Mouse (Mus musculus) embryo, embryonic 9.5 days (tissue): ENCODE results near the gene Rapgef2.
A peak's percentile ranks its signal among the peaks of the same experiment; 100 is the strongest.

Experiments
- DNase-seq: peaks from one replicate; pipeline ENCODE4 v3.0.0-alpha.2; 2017; ENCODE audit errors: extremely low spot score

The Rapgef2 gene

GRCm38 (mm10) chr3:79283031-79283430, 3.3 kb downstream of the Rapgef2 start:
- DNase-seq: no peak

GRCm38 (mm10) chr3:79275856-79276645, 10.3 kb downstream of the Rapgef2 start:
- DNase-seq: no peak

- DNase-seq: no peak
These were observed 13.0 kb downstream of the Rapgef2 start for GRCm38 (mm10) chr3:79273350-79273749.

- no peak for DNase-seq
These were observed 13.4 kb downstream of the Rapgef2 start for GRCm38 (mm10) chr3:79272939-79273338.

GRCm38 (mm10) chr3:79270980-79271555, 15.2 kb downstream of the Rapgef2 start:
- DNase-seq: no peak

GRCm38 (mm10) chr3:79269872-79270271, 16.4 kb downstream of the Rapgef2 start:
- DNase-seq: no peak

- DNase-seq: no peak
These were observed 19.3 kb downstream of the Rapgef2 start for GRCm38 (mm10) chr3:79266976-79267375.

- peak; percentile 51 for DNase-seq
These were observed 24.5 kb downstream of the Rapgef2 start for GRCm38 (mm10) chr3:79261816-79262316.

GRCm38 (mm10) chr3:79254023-79254422, 32.3 kb downstream of the Rapgef2 start:
- DNase-seq: no peak

- no peak for DNase-seq
These were observed 32.9 kb downstream of the Rapgef2 start for GRCm38 (mm10) chr3:79253416-79253815.

- DNase-seq: no peak
These were observed 33.4 kb downstream of the Rapgef2 start for GRCm38 (mm10) chr3:79252921-79253394.

- DNase-seq: no peak
These were observed 36.4 kb downstream of the Rapgef2 start for GRCm38 (mm10) chr3:79249955-79250354.

GRCm38 (mm10) chr3:79248659-79249235, 37.6 kb downstream of the Rapgef2 start:
- DNase-seq: no peak

GRCm38 (mm10) chr3:79248208-79248607, 38.1 kb downstream of the Rapgef2 start:
- no peak for DNase-seq

GRCm38 (mm10) chr3:79244347-79244746, 42.0 kb downstream of the Rapgef2 start:
- DNase-seq: no peak

GRCm38 (mm10) chr3:79242922-79243705, 43.2 kb downstream of the Rapgef2 start:
- no peak for DNase-seq

- DNase-seq: no peak
These were observed 44.0 kb downstream of the Rapgef2 start for GRCm38 (mm10) chr3:79242298-79242697.

GRCm38 (mm10) chr3:79239066-79239462, 47.3 kb downstream of the Rapgef2 start:
- DNase-seq: no peak

GRCm38 (mm10) chr3:79238456-79239065, 47.8 kb downstream of the Rapgef2 start:
- DNase-seq: no peak

GRCm38 (mm10) chr3:79237619-79238342, 48.5 kb downstream of the Rapgef2 start:
- no peak for DNase-seq

GRCm38 (mm10) chr3:79234485-79234884, 51.8 kb downstream of the Rapgef2 start:
- no peak for DNase-seq
